Comparison of ENCODE assay signal across 25 mouse cellular contexts in genomic region chr13:48838284-48838683, GRCm38 (mm10). TPM values are rescaled to one million over a fixed set of nuclear protein-coding genes. Genes with fewer than 3 reads are reported as not detected.
DNase-seq lines count a peak whose midpoint lies in the region; ATAC-seq and TF ChIP-seq lines count a peak whose summit lies in the region.
"Had no signal": no experiment of that assay in that cellular context is flagged by ENCODE, and none has a peak within 500 bp of the region (broad histone marks: within the 10 kb centered on the region; RNA-seq: fewer than 3 reads in every experiment).

No protein-coding gene starts in this region.

- peaks cover 47% of the 10 kb centered on the region for H3K4me1 ChIP-seq in liver, embryonic 12.5 days
- H3K4me1 ChIP-seq: embryonic facial prominence, embryonic 15.5 days had no signal

- H3K36me3 ChIP-seq in C2C12 (ENCODE audit: control insufficient read depth, insufficient read depth) = no peaks in the 10 kb centered on the region
- H3K36me3 ChIP-seq in liver, embryonic 12.5 days = peaks cover 18% of the 10 kb centered on the region

- no peak overlapping the region for H3K9ac ChIP-seq in liver, embryonic 12.5 days
- H3K9ac ChIP-seq: embryonic facial prominence, embryonic 13.5 days; embryonic facial prominence, embryonic 15.5 days; forebrain, embryonic 12.5 days; forebrain, postnatal 0 days had no signal

- 39% methylated on average over 2 of the region's 2 CpGs for WGBS in liver, embryonic 12.5 days (ENCODE audit: insufficient replicate concordance)

- peak; percentile 45 for ATAC-seq in granulocyte monocyte progenitor cell, adult 5-6 weeks (replicated peaks; ENCODE audit: poor library complexity, severe bottlenecking)
- ATAC-seq in megakaryocyte progenitor cell, adult 5-6 weeks (replicated peaks; ENCODE audit: poor library complexity) = peak; percentile 36; the same call in 1 of the 2 replicates
- ATAC-seq in frontal cortex, adult (ENCODE audit: low TSS enrichment) = no peak
- ATAC-seq in liver, embryonic 12.5 days = no peak
- ATAC-seq: forebrain, embryonic 14.5 days; forebrain, postnatal 0 days had no signal

- H3K79me2 ChIP-seq in C2C12 (ENCODE audit: control insufficient read depth, insufficient read depth) = peaks cover 90% of the 10 kb centered on the region

- no peak overlapping the region for H3K4me3 ChIP-seq in C2C12 (ENCODE audit: insufficient read depth, poor library complexity, severe bottlenecking)
- no peak overlapping the region for H3K4me3 ChIP-seq in liver, embryonic 12.5 days
- H3K4me3 ChIP-seq: embryonic facial prominence, embryonic 13.5 days; embryonic facial prominence, embryonic 15.5 days; erythroblast, embryonic 14.5 days; forebrain, embryonic 10.5 days; forebrain, embryonic 12.5 days had no signal

- no peaks in the 10 kb centered on the region for H3K27me3 ChIP-seq in C2C12 (ENCODE audit: control insufficient read depth, insufficient read depth, insufficient read length)
- H3K27me3 ChIP-seq in liver, embryonic 12.5 days (replicated peaks) = no peaks in the 10 kb centered on the region
- H3K27me3 ChIP-seq: embryonic facial prominence, embryonic 13.5 days; embryonic facial prominence, embryonic 15.5 days; forebrain, embryonic 12.5 days had no signal

- H3K9me3 ChIP-seq in liver, embryonic 12.5 days (replicated peaks) = no peaks in the 10 kb centered on the region
- H3K9me3 ChIP-seq: embryonic facial prominence, embryonic 13.5 days; embryonic facial prominence, embryonic 15.5 days; forebrain, embryonic 10.5 days; forebrain, embryonic 12.5 days had no signal

- no peak overlapping the region for H3K4me2 ChIP-seq in liver, embryonic 12.5 days
- H3K4me2 ChIP-seq: embryonic facial prominence, embryonic 13.5 days; embryonic facial prominence, embryonic 15.5 days; forebrain, embryonic 12.5 days had no signal

- peak; percentile 36 for DNase-seq in MEL-GATA-1-ER (ENCODE audit: extremely low read depth, low read depth)
- no peak for DNase-seq in left cerebral cortex, adult 18-20 months (ENCODE audit: low spot score in 2 of 2)
- no peak for DNase-seq in layer of hippocampus, adult 9-10 months (ENCODE audit: low spot score)
- DNase-seq: adrenal gland, adult 8-10 months; adrenal gland, postnatal 14 days; adrenal gland, postnatal 36 days; B cell, adult 2 months; cerebellum, adult 11-12 months; cerebellum, adult 2 months; cerebellum, adult 9-10 months; cerebellum, postnatal 10 days; cerebellum, postnatal 25 days; embryo, embryonic 11 days; forebrain, postnatal 0 days had no signal

- no peak overlapping the region for H3K27ac ChIP-seq in liver, embryonic 12.5 days
- H3K27ac ChIP-seq: embryonic facial prominence, embryonic 13.5 days; embryonic facial prominence, embryonic 15.5 days; forebrain, embryonic 10.5 days; forebrain, embryonic 12.5 days had no signal

- H3K79me3 ChIP-seq in C2C12 (ENCODE audit: low read depth) = peaks cover 55% of the 10 kb centered on the region

- TF ChIP-seq CTCF in C2C12 (IDR thresholded peaks at IDR 0.05; ENCODE audit: control insufficient read depth, insufficient read depth, insufficient read length) = no peak

- H3ac ChIP-seq in C2C12 (ENCODE audit: control insufficient read depth, insufficient read length, low read depth) = no peak overlapping the region

TF ChIP-seq in C2C12, 6 proteins besides CTCF, POLR2A, EP300 and RAD21:
- TF ChIP-seq FOSL1 (IDR thresholded peaks at IDR 0.05; ENCODE audit: insufficient read depth, low read length, poor library complexity, severe bottlenecking) = no peak
- peak; percentile 11 for TF ChIP-seq MYOD1 (IDR thresholded peaks at IDR 0.05; ENCODE audit: control insufficient read depth, insufficient read length, low read depth)
TF ChIP-seq in C2C12: peak in this region for 1.

RNA-seq across cellular contexts. Expression of gene Phf2, which starts 32.6 kb away (rescaled TPM):
- polyA plus RNA-seq in C2C12 (2012; fragmentation: generic; extraction: Trizol) = 20.1 TPM
- total RNA-seq in granulocyte monocyte progenitor cell, adult 5-6 weeks (2014; fragmentation: Nextera tagmentation) = 16.7 and 26.7 TPM in 2 replicates
- 6.4 and 7.2 TPM in 2 replicates for total RNA-seq in granulocyte monocyte progenitor cell, adult 5-6 weeks (2017)
- 21.6 and 22.1 TPM in 2 replicates for total RNA-seq in megakaryocyte progenitor cell, adult 5-6 weeks (2015)
- 7.5 and 9.1 TPM in 2 replicates for total RNA-seq in megakaryocyte progenitor cell, adult 5-6 weeks (2017)
- 10 to 100 TPM; 34.8 to 39.7 TPM for total RNA-seq in left cerebral cortex, adult 18-20 months (2021)
- polyA plus RNA-seq in liver, embryonic 12.5 days (2016; fragmentation: Nextera tagmentation; extraction: Ambion mirVana) = 2.9 and 3.1 TPM in 2 replicates

Comparison
In these comparisons a context has a peak if more than half of its experiments do, and no peak if none do; other contexts are left out.
1. ATAC-seq: peak in granulocyte monocyte progenitor cell, adult 5-6 weeks (single experiment) and megakaryocyte progenitor cell, adult 5-6 weeks (single experiment); none in frontal cortex, adult (single experiment) and liver, embryonic 12.5 days (single experiment).